Mouse (Mus musculus) R1 (cell line): ENCODE measurements around the gene Klk5.

ENCODE experiments used
- DNase-seq: peaks from one replicate; pipeline ENCODE4 v3.0.0-alpha.2; 2018; ENCODE audit warnings: low read depth, low spot score

The Klk5 gene

DNA sequence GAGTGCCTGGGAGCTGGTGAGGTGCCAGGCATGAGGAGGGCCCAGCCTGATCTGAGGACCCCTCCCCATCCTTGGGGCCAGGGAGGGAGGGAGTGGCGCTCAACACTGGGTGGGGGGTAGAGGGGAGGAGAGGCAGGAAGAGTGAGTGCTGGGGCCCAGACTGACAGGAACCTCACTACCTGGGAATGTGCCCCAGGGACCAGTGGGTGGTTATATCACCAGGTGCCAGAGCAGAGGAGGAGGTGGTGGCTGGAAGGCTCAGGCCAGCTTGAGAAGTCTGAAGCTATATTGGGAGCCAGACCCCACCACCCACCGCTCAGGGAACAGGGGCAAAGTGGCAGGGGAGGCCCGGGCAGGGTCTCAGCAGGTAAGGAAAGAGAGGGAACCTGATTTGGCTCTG lies at the start of gene Klk5:
TSS of gene Klk5 (plus strand) at position 271 of the 400 bp plus-strand sequence.
- no peak for DNase-seq

DNA sequence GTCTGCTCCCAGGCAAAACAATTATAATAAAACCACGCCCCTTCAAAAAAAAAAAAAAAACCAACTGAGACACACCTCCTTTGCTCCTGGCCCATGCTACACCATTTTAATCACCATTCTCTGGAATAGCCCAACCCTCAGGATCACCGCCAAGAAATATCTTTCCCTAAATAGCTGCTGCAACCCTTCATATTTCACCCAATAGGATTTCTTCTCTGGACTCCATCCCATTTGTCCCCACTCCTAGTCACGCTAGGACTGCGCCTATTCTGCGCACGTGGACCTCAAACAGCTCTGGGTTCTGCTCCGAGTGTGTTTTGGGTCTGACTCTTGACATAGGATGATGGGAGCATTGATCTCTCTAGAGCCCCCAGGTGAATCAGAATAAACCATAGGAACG lies 45.4 kb upstream of the Klk5 start:
- no peak for DNase-seq

DNA sequence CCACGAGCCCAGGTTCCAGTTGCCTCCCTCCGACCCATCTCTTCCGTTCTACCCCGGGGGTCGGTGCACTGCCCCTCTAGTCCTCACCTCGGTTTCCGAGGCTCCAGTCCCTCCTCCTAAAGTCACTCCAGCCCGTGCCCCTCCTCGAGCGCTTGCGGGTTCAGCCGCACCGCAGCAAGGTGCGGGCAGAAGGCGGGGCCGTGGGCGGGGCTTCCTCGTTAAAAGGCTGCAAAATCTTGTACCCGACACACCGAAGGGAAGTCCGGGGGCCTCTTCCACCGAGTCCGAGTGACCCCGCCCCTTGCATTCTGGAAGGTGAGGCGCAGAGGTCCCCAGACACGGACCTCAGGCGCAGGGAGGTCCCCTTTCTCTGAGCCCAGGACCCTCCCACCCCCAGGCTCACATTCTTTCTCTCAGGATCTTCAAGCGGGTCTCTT lies 44.4 kb upstream of the Klk5 start, which contains the start of gene Klk8:
TSS of gene Klk8 (plus strand) at position 245 of the 437 bp plus-strand sequence.
- DNase-seq = peak; percentile 66

DNA sequence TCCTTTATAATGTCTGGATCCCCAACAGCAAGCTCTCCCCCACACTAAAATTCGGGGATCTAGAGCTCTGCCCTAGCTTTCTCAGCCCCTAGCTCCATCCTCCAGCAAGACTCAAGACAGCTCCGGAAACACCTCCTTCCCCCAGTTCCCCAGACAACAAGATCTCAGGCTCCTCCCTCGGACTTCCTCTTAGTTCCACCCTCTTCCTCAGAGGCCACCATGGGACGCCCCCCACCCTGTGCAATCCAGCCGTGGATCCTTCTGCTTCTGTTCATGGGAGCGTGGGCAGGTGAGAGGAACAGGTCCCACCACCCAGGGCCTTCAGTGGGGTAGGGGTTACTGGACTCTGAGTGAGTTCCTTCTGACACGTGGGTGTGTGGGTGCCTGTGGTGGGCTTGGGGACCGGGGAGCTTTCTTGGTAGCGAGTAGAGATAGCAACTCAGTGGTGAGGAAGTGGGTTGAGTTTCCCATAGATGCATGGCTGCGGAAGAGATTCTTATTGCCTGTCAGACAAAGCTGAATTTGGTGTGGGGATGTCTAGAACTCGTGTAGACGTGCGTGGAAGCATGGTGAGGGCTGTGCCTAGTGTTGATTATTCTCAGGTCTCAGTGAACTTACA lies 43.8 kb upstream of the Klk5 start:
- peak; percentile 85 for DNase-seq

DNA sequence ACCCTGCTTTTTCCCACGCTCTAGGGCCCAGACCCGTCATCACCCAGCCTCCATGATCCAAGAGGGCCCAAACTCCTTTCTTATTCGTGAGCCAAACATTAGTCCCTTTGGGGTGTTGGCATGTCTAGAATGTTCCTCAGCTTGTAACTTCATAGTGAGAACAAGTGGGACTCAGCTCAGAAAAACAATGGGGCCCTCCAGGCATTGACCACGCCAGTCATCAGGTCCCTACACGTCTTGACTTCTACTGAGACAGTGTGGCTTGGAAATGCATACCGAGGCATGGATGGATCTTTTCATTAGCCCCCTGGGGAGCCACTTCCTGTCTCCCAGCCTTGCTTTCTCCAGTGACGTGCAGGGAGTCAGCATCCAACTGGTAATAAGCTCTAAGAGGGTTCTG lies 41.9 kb upstream of the Klk5 start:
- DNase-seq = peak; percentile 58

DNA sequence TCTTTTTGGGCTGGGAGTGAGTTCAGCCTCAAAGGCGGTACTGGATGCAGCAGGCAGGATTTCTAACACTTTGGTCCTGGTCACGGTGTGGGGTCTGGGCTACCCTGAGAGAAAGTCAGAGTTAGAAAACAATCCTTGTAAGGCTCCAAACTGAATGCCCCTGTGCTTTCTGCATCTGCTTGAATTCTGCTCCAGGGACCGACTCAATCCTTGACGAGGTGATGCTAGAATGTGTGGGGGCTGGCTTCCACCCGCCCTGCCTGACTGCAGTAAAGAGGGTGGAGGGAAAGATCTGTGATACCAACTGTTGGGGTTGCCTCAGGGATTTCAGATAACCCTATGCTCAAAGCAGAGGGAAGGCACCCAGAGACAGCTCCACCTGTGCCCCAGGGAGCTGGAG lies 30.8 kb upstream of the Klk5 start, which contains the start of gene Klk7:
TSS of gene Klk7 (plus strand) at position 301 of the 400 bp plus-strand sequence.
- no peak for DNase-seq

DNA sequence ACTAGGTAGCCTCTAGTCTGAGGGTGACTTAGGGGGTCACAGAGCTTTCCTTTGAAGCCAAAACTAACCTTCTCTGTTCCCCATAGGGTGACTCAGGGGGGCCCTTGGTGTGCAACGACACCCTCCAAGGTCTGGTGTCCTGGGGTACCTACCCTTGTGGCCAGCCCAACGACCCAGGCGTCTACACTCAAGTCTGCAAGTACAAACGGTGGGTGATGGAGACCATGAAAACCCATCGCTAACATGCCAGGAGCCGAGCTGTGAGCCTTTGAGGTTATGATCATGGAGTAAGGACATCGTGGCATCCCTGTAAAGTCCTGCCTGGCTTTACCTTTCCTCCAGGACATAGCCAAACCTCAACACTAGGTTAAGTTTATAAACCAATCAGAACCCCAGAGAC lies 26.6 kb upstream of the Klk5 start:
- DNase-seq = no peak

DNA sequence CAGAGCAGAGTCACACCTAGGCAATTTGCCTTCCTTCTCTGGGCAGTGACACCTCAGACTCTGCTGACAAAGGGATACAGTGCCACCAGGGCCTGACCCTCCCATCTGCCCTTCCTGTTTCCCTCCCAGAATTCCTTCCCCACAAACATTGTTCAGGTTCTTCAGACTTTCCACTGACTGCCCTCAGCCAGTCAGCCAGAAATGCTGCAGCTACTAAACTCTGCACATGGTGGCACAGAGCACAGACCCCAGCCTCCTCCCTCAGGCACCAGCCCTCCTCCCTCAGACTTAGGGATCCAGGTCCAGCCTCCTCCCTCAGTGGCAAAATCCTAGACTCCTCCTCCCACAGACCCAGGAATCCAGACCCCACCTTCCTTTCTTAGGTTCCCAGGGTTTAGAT lies 25.0 kb upstream of the Klk5 start:
- peak; percentile 74 for DNase-seq

DNA sequence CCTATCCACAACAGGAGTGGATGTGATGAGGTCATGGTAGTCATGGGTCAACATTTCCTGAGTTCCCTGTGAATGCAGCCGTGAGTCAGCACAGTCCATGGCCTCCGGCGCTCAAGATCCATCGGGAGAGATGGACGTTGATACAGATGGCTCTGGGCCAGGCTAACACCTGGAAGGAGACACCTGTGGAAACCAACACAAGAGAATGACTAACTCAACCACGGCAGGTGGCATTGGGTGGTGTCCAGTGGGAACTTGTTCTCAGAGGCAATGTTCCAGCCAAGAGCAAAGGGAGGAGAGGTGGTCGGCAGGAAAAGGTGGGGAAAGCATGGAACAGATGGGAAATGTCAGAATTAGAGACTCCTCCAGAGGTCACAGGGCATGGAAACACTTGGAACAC lies 20.2 kb upstream of the Klk5 start:
- no peak for DNase-seq

DNA sequence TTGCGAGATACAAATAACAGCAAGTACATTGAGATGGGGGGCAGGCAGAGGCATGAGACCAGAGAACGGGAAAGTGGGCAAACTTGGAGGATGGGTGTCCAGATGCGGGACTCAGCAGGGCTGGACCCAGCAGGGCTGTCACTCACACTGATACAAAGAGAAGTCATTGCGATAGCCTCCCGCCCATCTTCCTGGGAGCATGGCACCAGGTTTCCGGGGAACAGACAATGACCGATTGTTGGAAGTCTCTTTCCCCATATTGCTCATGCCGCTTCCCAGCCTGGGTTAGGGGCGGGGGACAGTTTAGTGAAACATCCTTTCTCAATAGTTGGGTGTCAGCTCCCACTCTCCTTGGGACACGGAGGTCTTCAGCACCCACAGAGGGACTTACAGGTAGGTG lies 17.6 kb upstream of the Klk5 start, which contains the start of gene Klk6:
TSS of gene Klk6 (plus strand) at position 301 of the 400 bp plus-strand sequence.
- no peak for DNase-seq

DNA sequence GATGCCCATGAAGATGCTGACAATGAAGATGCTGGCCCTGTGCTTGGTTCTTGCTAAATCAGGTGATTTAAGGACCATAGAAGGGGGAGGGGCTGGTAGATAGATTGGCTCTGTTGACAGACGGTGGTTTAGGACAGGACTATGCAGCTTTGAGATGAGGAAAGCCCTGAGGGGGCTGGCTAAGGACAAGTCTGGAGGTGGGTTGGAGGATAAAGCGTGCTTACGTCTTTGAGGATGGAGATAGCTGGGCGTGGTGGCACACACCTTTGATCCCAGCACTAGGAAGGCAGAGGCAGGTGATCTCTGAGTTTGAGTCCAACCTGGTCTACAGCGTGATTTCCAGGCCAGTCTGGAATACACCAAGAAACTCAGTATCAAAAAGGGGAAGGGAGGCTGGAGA lies 15.7 kb upstream of the Klk5 start:
- no peak for DNase-seq

DNA sequence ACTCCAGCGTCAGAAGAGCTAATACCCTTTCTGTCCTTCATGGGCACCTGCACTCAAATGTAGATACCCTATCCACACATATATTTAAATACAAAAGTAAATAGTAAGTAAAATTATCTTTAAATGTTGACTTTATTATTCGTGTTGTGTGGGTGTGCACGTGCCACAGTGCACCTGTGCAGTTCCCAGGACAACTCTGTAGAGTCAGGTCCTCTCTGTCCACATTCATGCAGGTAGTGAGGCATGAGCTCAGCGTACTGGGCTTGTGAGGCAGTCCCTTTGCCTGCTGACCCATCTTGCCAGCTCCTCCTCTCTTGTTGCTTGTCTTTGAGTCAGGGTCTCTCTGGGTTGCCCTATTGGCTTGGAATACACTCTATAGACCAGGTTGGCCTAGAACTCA lies 14.1 kb upstream of the Klk5 start:
- DNase-seq = no peak

DNA sequence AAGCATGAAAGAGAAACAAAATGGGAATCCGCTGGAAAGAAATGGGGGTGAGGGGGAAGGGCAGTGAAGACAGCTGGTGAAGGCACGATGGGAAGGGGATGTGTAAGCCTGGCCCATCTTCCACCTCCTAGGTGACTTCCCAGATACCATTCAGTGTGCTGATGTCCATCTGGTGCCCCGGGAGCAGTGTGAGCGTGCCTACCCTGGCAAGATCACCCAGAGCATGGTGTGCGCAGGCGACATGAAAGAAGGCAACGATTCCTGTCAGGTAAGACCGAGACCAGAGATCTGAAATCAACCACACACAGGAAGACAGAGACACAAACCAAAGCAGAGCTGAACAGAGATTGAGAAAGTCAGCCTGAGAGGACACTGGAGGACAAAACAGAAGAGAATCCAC lies 12.8 kb upstream of the Klk5 start:
- no peak for DNase-seq

DNA sequence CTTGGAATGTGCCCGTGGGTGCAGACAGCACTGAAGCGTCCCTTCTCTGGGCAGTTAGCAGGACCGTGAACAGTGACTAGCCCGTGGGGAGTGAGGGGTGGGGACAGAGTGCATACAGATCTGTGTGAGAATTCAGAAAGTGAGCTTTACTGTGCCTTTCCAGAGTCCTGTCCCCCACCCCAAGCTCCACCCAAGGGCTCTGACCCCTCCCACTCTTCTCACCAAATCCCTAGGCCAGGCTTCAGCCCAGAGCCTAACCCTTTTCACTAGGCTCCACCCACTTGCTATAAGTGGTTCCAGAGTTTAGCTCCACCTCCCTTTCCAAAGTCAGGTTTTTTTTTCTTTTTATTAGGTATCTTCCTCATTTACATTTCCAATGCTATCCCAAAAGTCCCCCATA lies 2.0 kb downstream of the Klk5 start:
- peak; percentile 57 for DNase-seq

DNA sequence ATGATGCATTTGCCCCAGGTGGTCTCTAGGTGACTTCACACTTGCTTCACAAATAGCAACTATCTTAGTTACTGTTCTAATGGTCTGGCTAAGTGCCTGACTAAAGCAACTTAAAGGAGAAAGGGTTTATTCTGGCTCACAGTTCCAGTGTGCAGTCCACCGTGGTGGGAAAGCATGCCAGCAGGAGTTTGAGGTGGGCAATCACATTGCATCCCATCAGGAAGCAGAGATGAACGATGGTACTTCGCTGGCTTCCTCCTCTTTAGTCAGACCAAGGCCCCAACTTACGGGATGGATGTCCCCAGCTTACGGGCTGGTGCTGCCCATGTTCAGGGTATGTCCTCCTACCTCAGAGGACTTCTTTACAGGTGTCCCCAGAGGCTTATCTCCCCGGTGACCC lies 9.8 kb downstream of the Klk5 start:
- DNase-seq = no peak

DNA sequence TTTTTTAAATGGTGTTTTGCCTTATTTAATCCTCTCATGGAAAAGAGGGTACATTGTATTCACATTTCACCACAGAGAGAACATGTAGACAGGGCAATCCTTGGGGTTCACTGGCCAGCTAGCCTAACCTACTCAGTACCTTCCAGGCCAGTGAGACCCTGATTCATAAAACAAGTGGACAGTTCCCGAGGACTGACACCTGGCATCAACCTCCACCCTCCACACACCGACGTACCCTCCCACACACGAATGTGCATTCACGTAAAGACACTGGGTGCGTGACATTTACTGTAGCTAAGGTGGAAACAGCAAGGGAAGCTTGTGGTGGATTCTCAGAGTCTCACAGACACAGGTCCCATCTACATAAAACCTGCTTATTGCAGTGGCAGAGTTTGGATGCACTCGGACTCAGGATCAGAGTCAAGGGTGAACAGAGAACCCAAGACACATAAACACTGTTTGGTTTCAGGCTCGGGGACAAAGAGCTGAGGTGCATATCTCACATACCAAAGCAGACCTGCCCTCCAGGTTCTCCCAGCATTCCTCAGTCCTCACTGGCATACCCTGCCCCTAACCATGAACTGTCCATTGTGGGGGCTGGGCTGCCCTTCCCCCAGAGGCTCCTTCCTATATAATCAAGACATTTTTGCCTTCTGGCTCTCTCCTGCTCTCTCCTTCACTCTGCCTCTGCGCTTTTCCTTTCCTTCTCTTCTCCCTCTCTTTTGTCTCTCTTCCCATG lies 13.0 kb downstream of the Klk5 start:
- DNase-seq = peak; percentile 84

DNA sequence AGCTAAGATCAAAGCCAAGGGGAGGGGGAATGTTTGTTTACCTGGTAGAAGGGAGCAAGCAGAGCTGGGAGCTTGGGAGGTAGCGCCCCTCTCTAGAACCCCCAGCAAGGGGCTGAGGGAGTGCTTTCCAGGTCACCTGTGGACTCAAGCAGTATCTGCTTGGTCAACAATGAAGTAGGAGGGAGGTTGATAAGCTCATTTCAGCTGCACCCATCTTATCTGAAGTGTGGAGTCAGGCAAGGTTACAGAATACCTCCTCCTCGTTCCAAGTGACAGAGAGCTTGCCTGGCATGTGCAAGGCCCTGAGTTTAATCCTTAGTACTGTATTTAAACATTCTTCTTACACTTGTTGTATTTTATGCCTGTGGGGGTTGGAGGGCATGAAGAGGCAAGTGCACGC lies 13.9 kb downstream of the Klk5 start:
- DNase-seq = no peak

DNA sequence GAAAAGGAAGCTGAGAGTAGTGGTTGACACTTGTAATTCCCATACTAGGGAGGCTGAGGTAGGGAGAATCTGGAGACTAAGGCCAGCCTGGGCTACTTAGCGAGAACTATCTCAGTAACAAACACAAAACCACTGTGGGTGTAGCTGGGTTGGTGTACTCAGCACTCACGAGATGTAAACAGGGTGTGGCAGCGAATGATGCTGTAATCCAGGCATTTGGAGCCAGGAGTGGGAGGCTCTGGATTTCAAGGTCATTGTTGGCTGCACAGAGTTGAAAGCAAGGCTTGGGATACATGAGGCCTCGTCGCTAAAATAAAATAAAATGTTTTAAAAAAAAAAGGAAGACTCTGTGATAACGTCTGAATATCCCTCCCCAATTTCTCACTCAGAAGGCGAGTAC lies 14.5 kb downstream of the Klk5 start:
- DNase-seq = peak; percentile 79

DNA sequence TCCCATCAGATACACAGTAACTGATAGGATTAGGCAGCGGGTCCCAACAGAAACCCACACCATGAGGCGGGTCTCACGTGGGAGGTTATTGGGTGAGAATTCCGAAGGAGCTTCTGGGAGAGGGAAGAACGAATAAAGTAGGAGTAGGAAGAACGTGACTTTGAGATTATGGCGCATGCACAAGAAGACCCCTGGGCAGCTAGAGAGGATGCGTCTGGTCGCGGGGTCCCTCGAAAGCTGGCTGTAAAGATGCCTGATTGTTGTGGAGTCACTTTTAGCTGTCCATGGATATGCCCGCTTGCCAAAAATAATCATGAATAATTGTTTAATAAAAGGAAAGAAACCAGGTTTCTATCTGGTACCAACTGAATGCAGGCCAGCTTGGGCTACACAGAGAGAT lies 15.7 kb downstream of the Klk5 start:
- DNase-seq = peak; percentile 50

DNA sequence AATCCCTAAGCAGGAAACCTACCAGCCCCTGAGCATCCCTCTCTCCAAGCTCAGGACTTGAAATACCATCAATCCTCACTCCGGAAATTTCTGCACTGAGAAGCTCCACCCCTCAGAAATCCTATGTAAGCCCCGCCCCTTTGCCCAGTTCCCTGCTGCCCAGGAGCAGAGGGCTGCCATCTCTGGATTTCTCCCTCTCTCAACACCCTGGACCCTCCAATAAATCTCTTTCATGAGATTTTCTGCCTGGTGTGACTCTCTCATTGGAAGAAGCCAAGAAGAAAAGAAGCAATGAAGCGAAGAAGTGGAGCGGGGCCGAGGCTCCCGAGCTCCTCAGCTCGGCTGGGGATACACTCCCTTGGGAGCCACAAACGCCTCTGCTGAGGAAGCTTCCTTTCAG lies 18.6 kb downstream of the Klk5 start:
- peak; percentile 49 for DNase-seq

DNA sequence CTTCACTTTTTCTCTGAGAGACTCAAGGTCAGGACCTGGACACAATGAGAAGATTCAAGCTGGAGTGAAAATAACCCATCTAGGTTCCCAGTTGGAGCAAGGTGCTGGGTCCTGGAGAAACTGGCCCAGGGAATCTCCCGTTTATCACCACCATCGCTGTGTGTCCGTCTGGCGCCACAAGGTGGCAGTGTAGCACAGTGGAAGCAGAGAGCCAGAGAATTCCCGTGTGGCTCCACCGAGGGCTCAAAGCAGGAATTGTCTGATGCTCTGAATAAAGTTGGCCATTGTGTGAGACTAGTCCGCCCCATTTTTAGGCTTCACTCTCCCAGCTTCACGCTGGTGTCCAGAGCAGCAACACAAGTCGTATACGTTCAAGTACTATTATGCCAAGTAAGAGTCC lies 31.5 kb downstream of the Klk5 start:
- DNase-seq = peak; percentile 82

DNA sequence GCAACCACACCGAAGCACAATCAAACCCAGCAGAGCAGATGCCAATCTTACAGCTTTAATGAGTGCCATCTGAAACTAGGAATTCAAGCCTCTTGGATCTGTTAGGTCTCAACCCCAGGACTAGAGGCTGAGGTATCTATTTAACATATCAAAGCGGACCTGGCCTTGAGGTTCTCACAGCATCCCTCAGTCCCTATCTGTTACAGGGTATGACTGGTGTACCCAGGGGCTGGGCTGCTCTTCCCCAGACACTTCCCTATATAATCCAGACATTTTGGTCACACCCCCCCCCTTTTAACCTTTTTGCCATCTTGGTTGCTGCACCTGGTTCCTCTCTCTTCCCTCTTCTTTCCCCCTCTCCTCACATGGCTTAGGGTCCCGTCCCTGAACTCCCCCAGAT lies 31.9 kb downstream of the Klk5 start:
- DNase-seq = no peak

DNA sequence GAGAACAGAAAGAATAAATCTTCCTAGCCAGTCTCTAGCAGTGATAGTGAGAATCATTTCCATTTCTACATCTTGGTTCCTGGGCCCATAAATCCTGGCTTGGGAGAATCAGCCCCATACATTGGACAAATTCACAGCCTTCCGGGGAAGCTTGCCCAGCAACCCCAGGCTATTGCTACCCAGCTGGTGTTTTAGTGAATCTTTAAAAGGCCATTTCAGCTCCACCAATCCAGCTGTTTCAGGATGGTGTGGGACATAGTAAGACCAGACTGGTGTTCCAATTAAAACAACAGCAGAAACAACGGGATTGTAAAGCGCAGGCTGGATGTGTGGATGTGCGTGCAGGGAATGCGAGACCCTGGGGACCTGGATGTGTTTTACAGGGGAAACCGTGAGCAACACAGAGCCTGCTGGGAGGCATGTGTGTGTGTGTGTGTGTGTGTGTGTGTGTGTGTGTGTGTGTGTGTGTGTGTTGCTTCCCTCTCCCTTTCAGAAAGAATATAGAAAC lies 33.2 kb downstream of the Klk5 start:
- DNase-seq = no peak
